23 mouse cellular contexts compared by ENCODE assay signal in the genomic region with DNA sequence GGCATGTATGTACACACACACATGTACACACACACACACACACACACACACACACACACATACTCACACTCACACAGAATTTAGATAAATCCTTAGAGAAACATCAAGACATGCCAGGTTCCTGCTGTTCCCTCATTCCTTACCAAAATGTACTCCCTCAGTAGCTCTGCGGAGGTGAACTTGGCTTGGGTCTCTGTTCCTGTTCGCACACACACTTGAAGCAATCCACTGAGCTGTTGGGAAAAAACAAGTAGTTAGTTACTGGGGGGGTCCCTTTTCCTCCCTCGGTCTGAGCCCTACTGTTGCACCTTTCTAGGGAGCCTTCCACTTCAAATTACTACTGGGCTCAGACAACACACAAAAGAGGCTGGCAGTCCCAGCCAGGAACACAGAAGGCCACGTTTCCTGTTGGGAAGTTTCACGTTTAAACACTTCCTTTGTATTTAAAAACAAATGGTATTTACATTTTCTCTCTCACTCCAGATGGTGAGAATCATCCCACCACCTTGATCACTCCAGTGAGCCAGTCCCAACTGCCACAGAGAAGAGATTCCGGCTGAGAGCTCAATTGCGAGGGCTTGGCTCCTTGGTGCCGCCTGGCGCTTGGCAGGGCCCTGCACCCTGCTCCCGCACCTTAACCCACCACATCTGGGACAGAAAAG.
DNase-seq lines count a peak whose midpoint lies in the region; ATAC-seq lines count a peak whose summit lies in the region.
"Had no signal": no experiment of that assay in that cellular context is flagged by ENCODE, and none has a peak within 500 bp of the region (broad histone marks: within the 10 kb centered on the region; RNA-seq: fewer than 3 reads in every experiment).

No protein-coding gene starts in this region.

- peak; percentile 83 for ATAC-seq in frontal cortex, adult (ENCODE audit: low TSS enrichment)
- ATAC-seq: hindbrain, embryonic 16.5 days; intestine, embryonic 15.5 days; midbrain, embryonic 16.5 days had no signal

- no peak overlapping the region for H3K27ac ChIP-seq in limb, embryonic 10.5 days
- H3K27ac ChIP-seq: embryonic facial prominence, embryonic 10.5 days; intestine, embryonic 15.5 days; liver, embryonic 15.5 days; macrophage; midbrain, embryonic 10.5 days; neural tube, embryonic 13.5 days had no signal

- H3K4me1 ChIP-seq in limb, embryonic 10.5 days: no peaks in the 10 kb centered on the region
- H3K4me1 ChIP-seq: embryonic facial prominence, embryonic 10.5 days; intestine, embryonic 15.5 days; liver, embryonic 15.5 days; neural tube, embryonic 13.5 days had no signal

- intact Hi-C loops in left cerebral cortex, postnatal 25 days (cut with DNase I): no loop called here
- intact Hi-C loops in left cerebral cortex, postnatal 10 days (cut with DNase I): no loop called here

- no peak overlapping the region for H3K4me3 ChIP-seq in limb, embryonic 10.5 days
- H3K4me3 ChIP-seq: embryonic facial prominence, embryonic 10.5 days; intestine, embryonic 15.5 days; liver, embryonic 15.5 days; midbrain, embryonic 10.5 days; myocyte; neural tube, embryonic 13.5 days had no signal

- H3K9me3 ChIP-seq in limb, embryonic 10.5 days (replicated peaks): no peaks in the 10 kb centered on the region
- H3K9me3 ChIP-seq: embryonic facial prominence, embryonic 10.5 days; intestine, embryonic 15.5 days; liver, embryonic 15.5 days; midbrain, embryonic 10.5 days; neural tube, embryonic 13.5 days had no signal

- no peaks in the 10 kb centered on the region for H3K36me3 ChIP-seq in limb, embryonic 10.5 days
- H3K36me3 ChIP-seq: embryonic facial prominence, embryonic 10.5 days; intestine, embryonic 15.5 days; liver, embryonic 15.5 days; midbrain, embryonic 10.5 days; neural tube, embryonic 13.5 days had no signal

- H3K27me3 ChIP-seq in limb, embryonic 10.5 days (ENCODE audit: low read depth, poor library complexity, severe bottlenecking): no peaks in the 10 kb centered on the region
- H3K27me3 ChIP-seq: intestine, embryonic 15.5 days; liver, embryonic 15.5 days; neural tube, embryonic 13.5 days had no signal

- DNase-seq in frontal cortex, postnatal 14 days (ENCODE audit: low spot score in 2 of 2): no peak
- peak; percentile 31 to 59 for DNase-seq in left cerebral cortex, postnatal 25 days (ENCODE audit: low spot score in 2 of 2)
- DNase-seq in left cerebral cortex, postnatal 10 days (ENCODE audit: extremely low spot score in 1 of 2, low spot score in 2 of 2): no peak
- DNase-seq in layer of hippocampus, adult 8-10 months (ENCODE audit: low spot score in 2 of 2): peak; percentile 25 to 42
- peak; percentile 21 to 62 for DNase-seq in layer of hippocampus, postnatal 14 days (ENCODE audit: low spot score in 2 of 2)
- no peak for DNase-seq in limb, embryonic 10.5 days (ENCODE audit: low spot score)
- DNase-seq: adrenal gland, adult 8-10 months; gastrocnemius, postnatal 14 days; heart, adult 11 months; kidney, adult 9 months; kidney, postnatal 25 days; retina, postnatal 1 day; spleen, adult 18-20 months had no signal

- WGBS in limb, embryonic 10.5 days: 57% methylated on average over 10 of the region's 10 CpGs

Comparison
In these comparisons a context has a peak if more than half of its experiments do, and no peak if none do; other contexts are left out.
1. DNase-seq: peak in left cerebral cortex, postnatal 25 days (2 of 2), layer of hippocampus, adult 8-10 months (2 of 2) and layer of hippocampus, postnatal 14 days (2 of 2); none in frontal cortex, postnatal 14 days (0 of 2), left cerebral cortex, postnatal 10 days (0 of 2) and limb, embryonic 10.5 days (single experiment).